Mouse (Mus musculus): ENCODE results near the gene Slc7a9.
A peak's percentile ranks its signal among the peaks of the same experiment; 100 is the strongest.

Gene Slc7a9

DNA sequence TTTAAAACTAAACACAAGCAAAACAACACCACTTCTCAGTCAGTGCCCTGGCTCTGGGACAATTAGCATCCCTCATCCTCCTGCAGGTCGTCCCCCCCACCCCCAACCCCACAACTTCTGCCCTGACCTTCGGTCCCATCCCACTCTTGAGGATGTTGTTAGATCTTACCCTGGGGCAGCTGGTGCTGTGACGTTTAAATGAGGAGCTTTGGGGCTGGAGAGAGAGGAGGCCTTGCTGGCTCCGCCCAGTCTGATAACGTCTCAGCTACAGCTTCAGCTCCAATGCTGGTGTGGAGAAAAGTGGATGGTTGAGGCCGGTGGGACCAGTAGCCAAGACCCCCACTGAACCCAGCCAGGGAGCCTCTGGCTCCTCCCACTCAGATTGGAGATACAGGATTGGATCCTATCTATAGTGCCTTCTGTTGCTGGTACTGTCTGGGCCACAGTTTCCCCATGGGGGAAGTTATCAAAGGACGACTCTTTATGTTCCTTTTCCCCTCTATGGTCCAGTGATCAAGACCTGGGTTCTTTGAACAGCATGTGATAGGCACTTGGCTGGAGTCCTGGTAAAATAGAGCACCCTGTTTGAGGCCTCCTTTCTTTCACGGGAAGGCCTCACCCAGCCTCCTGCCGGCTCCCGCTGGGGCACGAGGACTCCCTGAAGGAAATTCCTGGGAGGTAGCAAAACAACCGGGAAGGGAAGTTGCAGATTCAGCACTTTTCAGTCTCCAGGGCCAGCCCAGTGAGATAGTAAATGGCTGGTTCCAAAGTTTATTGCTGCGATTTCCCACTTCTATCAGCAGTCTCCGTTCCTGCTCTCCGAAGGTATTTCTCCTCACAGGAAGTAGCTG is at the start of gene Slc7a9:
TSS of gene Slc7a9 (plus strand) at position 801 of the 851 bp plus-strand sequence.
- DNase-seq, result peak; percentile 12

DNA sequence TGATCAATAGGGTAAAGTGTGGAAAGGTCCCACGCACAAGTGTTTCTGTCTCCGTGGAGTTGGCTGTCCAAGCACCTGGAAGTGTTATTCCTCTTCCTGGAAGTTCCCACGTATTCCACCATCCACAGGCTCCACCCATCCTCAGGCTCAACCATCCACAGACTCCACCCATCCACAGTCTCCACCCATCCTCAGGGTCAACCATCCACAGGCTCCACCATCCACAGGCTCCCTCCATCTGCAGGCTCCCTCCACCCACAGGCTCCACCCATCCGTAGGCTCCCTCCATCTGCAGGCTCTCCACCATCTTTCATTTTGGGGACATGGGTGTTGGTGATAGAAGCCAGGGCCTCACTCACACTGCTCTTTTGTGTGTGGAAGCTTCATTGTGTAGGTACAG is 47.4 kb upstream of the Slc7a9 start:
- no peak for DNase-seq

DNA sequence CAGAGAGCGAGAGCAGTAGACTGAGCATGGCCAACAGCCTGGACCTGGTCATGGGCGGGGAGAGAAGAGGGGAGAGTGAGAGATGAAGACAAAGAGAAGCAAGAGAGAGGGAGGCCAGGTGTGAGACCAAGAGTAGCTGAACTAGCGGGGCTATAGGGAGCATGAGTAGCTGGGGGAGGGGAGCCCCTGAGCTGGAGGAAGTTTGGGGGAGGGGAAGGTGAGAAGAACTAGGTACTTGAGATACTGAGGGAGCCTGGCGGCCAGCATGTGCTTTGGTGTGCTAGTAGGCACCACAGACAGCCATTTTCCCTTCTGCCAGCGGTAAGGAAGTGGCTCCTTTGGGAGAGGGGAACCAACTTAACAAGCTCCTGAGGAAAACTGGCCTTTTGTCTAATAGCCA is 33.4 kb upstream of the Slc7a9 start:
- DNase-seq, result no peak

DNA sequence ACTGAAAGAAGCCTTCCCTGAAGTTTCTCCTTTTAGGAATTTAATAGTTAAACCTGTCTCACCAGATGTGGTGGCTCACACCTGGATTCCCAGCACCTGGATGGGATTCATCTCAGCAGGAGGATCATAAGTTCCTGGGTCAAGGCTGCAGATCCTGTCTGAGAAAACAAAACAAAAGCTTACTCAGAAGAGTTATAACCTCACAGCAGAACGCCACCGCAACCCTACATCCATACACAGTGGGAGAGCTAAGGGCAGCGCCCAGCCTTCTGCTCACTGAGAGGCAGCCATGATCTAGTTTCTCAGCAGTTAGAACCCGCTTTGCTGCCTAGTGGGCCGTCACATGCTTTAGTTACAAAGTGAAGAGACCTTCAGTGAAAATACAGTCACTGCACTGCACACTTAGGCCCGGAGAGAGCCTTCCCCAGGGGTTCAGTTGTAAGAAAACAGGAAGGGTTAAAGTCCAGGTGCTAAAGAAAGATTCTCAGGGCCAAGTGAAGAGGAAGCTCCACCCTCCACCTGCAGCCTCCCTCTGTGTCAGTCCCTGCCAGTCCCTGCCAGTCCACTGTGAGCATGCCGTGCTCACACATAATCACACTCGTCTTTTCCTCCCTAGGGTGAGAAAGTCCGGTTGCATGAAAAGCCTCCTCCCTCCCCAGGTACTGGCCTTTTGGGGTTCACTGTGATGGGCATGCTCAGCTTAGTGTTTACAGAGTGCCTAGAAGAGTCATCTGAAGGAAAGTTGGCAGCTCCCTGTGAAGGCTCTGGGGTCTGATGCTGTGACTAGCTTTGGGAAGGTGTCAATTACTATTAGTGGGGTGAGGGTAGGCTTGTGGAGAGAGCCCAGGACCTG is 32.6 kb upstream of the Slc7a9 start:
- DNase-seq, result no peak

DNA sequence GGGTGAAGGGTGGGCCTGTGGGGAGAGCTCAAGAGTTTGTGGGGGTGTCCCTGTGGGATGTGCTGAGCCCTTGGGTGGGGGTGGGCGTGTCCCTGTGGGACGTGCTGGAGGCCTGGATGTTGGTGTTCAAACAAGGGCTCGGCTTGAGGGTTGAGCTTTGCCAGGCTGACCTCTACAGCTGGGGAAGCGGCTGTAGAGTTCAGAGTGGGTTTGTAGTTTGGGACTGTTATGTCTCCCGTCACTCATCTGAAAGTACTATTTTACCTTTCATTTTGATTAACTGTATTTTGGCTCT is 32.0 kb upstream of the Slc7a9 start:
- no peak for DNase-seq

DNA sequence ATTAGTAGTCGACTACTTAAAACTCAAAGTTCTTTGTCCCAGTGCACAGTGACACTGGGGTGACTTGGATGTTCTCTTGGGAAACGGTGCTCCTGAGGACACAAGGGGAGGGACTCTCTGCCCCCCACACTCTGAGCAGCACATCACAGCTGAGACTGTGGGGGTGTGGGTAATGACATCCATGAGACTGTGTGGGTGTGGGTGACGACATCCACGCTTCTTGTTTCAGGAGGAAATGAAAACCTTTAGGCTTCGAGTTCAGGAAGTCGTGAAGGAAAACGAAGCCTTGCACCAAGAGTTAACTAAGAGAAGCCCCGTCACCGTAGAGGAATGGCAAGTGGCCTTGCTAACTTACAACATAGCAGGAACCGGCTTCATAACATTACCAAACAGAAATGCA is 25.5 kb upstream of the Slc7a9 start:
- no peak for DNase-seq

DNA sequence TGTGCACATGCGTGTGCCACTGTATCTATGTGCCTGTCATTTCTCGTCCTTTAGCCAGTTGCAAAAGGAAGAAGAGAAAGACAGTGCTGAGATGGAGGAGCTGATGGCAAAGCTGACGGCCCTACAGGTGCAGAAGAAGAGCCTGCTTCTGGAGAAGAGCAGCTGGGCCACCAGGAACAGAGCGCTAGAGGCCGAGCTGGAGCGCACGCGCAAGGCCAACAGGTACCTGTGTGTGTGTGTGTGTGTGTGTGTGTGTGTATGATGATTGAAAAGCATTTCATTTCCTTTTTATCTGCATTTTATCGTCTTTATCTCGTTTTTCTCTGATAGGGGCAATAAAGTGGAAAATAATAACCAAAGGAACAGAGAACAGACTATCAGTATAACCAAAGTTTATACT is 20.4 kb upstream of the Slc7a9 start:
- no peak for DNase-seq

DNA sequence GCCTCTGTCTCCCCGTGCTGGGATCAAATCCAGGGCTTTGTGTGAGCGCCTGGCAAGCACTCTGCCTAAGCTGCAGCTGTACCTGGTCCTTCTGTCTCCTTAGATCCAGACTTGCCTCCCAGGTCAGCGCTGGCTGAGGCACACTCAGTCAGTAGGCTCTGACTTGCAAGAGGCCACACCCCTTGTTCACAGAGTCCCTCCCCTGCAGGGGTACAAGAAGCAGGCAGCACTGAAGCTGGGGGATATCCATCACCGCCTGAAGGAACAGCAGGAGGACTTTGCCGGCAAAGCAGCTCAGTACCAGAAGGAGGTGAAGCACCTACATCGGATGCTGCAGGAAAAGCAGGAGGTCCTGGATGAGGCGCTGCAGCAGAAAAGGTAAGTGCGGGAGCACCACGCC is 13.3 kb upstream of the Slc7a9 start:
- DNase-seq, result no peak

DNA sequence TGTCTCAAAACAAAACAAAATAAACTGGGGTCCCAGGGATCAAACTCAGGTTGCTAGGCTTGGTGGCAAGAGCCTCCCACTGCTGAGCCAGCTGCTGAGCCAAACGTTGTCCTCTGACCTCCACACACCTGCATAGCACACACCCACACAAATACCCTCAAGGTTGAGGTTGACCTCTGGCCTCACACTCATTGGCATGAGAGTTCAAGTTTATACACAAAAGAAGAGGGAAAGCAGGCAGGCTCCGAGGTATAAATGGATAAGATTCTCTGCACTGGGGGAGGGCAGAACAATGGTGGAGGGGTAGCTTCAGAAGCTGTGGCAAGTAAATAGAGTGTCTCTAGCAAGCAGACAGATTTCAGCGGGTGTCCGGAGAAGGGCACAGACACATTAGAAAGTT is 1.1 kb upstream of the Slc7a9 start:
- no peak for DNase-seq

DNA sequence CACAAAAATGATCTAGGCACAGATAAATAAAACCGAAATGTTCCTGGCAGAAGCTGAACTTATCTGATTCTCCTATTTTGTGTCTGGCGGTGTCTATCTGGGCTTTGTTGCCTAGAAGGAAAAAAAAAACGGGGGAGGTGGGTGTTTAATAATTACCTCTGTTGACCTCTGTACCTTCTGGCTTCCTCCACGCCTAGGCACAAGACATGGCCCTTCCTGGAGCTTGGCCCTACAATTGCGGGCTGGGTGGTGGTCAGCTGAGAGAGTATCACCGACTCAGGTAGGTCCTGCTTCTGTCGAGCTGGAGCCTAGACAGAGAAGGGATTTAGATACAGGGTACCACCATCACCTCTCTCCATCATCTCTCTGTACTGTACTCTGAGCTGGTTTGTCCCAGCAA is 271 bp downstream of the Slc7a9 start:
- DNase-seq, result no peak

DNA sequence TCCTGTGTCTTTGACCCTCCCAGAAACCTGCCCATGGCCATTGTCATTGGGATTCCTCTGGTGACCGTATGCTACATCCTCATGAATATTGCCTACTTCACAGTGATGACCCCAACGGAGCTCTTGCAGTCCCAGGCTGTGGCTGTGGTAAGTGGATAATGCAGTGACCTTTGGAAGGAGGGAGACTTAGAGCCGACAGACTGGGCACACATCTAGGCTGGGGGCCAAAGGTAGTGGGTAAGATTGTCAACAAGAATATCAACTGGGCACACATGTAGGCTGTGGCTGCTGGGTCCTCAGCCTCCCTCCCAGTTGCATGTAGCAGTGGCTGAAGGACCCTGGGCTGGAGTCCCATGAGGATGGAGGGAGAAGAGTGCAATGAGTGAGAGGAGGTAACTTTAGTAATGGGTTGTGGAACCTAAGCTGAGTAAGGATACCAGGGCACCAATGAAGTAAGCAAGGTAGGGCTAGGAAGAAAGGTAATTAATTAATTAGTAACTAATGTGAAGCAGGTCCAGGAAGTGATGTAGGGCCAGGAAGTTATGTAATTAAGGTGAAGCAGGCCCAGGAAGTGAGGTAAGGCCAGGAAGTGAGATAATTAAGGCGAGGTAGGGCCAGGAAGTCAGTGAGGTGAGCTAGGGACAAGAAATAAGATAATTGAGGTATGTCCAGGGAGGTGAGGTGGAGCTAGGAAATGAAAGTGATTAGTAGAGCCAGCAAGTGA is 7.7 kb downstream of the Slc7a9 start:
- no peak for DNase-seq

DNA sequence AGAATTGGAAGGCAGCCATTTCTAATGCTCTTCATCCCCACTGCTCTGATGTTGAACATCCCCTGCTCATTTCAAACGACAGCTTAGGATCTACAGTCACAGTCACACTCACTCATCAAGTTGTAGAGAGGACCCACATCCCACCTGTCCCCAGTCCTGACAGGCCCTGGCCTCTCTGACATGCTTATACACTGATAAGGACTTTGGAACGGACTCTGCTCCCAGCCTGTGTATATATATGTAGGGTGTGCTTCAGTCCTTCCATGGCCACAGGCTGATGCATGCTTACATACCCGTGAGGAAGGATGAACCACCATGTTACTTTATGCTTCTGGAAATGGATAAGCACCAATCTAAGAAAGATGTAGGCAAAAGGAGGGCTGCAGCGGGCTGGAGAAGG is 12.4 kb downstream of the Slc7a9 start:
- DNase-seq, result no peak

DNA sequence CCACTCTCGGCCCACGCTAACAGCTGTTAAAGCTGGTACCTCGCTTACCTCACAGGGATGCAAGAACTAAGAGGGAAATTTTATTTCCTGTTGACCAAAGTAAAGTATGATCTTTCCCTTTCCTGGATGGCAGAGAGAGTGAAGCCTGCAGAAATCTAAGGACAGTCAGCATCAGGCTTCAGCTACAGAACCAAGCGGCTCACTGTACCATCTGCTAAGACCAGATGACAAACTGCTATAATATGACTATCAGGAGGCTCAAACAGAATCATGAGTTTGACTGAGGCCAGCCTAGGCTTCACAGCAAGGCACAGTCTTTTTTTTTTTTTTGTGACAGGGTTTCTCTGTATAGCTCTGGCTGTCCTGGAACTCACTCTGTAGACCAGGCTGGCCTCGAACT is 16.4 kb downstream of the Slc7a9 start:
- no peak for DNase-seq

DNA sequence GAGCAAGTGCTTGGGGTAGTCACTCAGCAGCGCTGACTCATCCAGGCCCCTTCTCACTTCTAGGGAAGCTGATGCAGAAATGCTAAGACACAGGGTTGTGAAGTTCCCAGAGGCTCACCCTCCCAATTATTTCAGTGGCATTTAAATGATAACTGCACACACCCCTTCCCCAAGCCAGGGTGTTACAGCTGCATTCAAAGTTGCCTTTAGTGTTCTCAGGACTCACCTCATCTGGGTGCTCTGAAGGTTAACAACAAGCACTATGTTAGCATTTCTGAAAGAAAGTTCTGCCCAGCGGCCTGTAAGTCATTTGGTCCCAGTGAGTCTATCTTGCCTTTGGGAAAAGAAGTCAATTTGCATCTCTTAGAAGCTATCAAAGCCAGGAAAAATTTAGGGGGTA is 19.3 kb downstream of the Slc7a9 start:
- DNase-seq, result no peak

DNA sequence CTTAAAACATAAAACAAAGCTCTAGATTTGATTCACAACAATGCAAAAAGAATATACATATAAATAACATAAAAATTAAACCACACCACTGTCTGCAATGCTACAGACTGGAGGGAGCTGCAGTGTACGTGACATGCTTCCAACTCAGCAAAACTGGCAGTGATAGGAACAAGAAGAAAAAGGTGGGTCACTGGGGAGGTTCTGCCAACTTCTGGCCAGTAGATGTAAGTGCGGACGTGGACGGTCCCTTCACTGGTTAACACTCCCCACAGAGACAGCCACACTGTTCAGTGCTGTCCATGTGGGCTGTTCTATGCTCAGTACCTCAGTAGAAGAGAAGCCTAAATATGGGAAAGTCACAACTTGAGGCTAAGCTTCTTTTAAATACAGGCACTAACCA is 22.2 kb downstream of the Slc7a9 start:
- DNase-seq, result no peak

DNA sequence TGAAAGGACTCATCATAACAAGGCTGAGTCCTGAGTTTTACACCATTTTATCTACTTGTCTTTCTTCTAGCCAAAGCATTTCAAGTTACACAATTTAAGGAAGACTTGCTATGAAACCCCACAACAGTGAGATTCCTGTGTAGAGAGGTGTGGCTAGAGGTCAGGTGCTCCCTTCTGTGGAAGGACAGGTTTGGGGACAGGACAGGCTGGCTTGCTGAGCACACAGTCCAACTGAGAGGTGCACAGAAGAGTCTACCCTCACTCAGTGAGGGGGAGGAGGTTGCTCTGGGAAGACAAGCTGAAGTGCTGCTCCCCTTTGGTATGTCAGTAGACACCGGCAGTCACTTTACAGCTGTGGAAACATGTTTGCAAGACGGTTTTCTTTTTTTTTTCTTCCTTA is 27.9 kb downstream of the Slc7a9 start:
- no peak for DNase-seq

DNA sequence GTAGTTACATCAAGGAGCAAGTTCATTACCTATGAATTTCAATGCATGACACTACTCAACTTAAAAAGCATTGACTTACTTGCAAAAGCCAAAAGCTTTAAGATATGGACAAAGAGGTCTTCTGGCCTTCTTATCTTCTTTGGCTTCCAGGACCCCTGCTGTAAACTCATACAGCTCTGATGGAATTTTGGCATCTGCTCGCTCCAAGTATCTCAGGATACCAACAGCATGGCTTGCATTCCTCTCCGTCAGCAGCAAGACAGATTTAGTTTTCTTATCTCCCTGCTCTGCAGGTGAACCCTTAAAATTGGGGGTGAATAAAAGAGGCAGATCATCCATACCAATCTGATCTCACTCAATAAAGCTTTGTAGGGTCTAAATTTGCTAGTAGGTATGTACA is 36.5 kb downstream of the Slc7a9 start:
- DNase-seq, result no peak

DNA sequence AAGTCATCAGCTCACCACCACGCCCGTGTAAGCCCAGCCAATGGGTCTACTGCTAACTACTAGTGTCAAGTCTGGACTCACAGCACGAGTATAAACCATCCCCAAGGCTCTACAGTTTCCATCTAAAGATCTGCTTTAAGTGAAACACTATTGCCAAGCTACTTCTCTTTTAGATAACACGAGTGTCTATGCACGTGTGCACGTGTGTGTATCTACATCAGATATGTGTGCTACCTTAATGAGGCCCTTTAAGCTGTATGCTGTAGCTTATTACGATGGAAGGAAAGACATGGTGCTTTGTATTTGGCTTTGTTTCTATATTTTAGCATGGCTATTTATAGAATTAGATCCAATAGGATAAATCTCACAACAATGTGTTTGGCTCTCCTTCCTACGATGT is 38.0 kb downstream of the Slc7a9 start:
- DNase-seq, result no peak

DNA sequence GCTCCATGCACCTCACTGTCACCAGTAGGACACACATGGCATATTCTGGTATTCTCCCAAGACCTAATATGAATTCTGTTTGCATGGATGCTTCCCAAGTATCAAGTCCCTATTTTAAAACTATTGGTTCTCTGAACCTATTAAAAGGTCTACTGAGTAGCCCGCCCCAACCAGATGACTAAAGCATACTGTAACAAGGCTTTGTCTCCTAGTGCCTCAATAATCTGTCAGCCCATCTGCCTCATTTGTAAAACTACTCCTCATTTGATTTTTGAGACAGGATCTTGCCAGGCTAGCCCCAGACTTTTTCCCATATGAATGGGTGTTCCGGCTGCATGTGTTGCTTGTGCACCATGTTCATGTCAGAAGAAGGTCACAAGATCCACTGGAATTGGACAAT is 41.6 kb downstream of the Slc7a9 start:
- no peak for DNase-seq

DNA sequence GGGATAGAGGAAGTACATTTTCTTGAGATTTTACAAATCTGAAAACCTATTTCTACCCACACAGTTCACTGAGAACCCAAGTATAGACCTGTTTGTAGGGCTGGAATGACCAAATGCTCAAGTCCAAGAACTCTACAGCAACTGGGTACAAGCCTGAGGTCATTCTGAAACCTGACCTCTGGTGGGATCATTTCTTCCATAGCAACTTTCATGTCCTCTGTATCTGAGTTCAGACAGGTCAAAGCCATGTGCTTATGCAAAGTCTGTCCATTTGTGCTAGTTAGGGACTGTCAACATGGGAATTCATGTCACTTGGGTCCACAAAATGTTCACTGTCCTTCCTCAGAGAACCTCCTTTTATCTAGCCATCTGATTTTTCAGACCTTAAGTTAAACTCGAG is 42.4 kb downstream of the Slc7a9 start:
- DNase-seq, result no peak

DNA sequence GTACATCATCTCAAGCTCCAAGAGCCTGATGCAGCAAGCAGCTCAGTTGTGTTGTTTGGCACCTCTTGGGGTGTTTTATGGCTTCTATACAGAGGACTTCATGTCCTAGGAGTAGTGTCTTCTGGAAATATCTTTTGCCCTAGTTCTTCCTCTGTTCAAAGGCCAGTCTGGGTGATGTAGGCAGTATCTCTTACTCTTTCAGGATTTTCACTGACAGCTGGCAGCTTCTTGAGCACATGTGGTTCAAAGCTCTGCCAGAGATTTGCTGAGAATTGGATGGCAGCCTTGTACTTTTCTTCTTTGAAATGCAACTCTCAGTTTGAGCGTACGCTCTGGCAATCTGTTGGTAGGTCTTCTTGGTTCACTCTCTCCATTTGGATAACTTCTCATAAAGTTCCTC is 48.9 kb downstream of the Slc7a9 start:
- DNase-seq, result no peak

DNA sequence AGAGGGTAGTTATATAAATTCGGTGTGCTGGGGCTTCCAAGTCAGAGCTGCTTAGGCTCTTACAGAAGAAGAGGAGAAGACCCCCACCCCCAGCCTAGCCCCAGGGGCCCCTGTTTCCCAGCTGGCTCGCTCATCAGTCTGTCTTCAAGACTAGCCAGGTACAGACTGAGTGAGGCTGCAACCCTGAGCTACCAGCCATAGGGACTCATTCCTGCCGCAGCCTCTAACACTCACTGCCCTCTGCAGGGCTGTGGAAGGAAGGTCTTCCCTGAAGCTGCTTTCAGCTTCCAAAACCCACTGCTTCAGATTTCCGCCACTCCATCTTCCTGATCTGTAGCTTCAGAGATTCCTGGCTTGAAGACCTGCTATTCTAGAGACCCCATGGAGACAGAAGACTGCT is 53.4 kb downstream of the Slc7a9 start:
- peak; percentile 8 for DNase-seq
